Comparison of ENCODE assay signal across 12 mouse cellular contexts in genomic region chr5:20362154-20362553, GRCm38 (mm10).
"Had no signal": no experiment of that assay in that cellular context is flagged by ENCODE, and none has a peak within 500 bp of the region (broad histone marks: within the 10 kb centered on the region; RNA-seq: fewer than 3 reads in every experiment).

No protein-coding gene starts in this region.

- DNase-seq: kidney, adult 9 months; kidney, postnatal 4 days; liver; liver, embryonic 13.5 days; liver, postnatal 0 days had no signal

- H3K4me2 ChIP-seq: limb, embryonic 12.5 days; liver, embryonic 13.5 days; lung, embryonic 15.5 days; midbrain, embryonic 12.5 days had no signal

- H3K27me3 ChIP-seq: limb, embryonic 12.5 days; liver, embryonic 13.5 days; lung, embryonic 15.5 days; midbrain, embryonic 12.5 days had no signal

- H3K9me3 ChIP-seq: limb, embryonic 12.5 days; liver, embryonic 13.5 days; lung, embryonic 15.5 days; midbrain, embryonic 12.5 days had no signal

- H3K4me3 ChIP-seq: limb, embryonic 12.5 days; liver, embryonic 13.5 days; lung, embryonic 15.5 days; midbrain, embryonic 12.5 days had no signal

- H3K36me3 ChIP-seq: limb, embryonic 12.5 days; liver, embryonic 13.5 days; lung, embryonic 15.5 days; midbrain, embryonic 12.5 days had no signal

- ATAC-seq: inflammation-experienced regulatory T-cells, adult 6 months; intestine, postnatal 0 days; liver, postnatal 0 days; midbrain, embryonic 16.5 days had no signal

- H3K4me1 ChIP-seq: limb, embryonic 12.5 days; liver, embryonic 13.5 days; lung, embryonic 15.5 days had no signal

- H3K27ac ChIP-seq: kidney, postnatal 0 days; limb, embryonic 12.5 days; liver, embryonic 13.5 days; lung, embryonic 15.5 days; midbrain, embryonic 12.5 days had no signal

- H3K9ac ChIP-seq: limb, embryonic 12.5 days; liver, embryonic 13.5 days; liver, postnatal 0 days; lung, embryonic 15.5 days; midbrain, embryonic 12.5 days had no signal
